Mouse (Mus musculus) gastrocnemius, adult 8-10 months (tissue): ENCODE measurements around the gene Soat1. TPM values are rescaled to one million over a fixed set of nuclear protein-coding genes. Genes with fewer than 3 reads are reported as not detected.

Source experiments
- DNase-seq, 2 experiments: peaks; one replicate each; pipeline ENCODE4 v3.0.0; 2022; ENCODE audit warnings: low spot score in 2 of 2
- total RNA-seq, 4 experiments: library from RNA; stranded (reverse); gene quantifications; 2 replicates each; pipeline ENCODE4 v1.2.4; 2022

Gene Soat1
- total RNA-seq, 4 experiments from 2014 or later = 2.2 to 6.3 (median 4.4) TPM

DNA sequence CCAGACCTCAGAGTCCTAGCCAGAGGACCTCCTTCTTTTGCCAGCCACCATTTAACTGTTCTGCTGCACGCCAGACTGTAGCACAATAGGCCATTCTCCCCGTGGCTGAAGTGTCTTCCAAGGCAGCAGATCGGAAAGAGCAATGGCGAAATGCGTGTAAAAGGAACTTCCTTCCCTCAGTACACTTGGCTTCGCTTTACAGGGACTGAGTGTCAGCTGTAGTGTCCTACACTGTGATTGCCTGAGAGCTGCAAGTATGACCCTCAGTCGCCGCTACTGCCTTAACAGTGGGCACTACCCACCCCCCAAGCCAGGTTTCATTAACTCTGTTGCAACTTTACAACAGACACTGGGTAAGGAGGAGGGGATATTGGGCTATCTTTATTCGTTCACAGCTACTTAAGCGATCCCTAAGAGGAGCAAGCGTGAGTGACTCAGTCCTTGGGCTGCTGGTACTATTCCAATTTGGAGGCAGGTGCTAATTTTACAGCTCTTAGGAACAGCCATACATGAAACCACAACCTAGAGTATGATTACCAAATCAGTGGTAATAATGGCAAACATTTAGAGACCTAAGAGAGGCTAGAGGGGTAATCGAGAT, 6.4 kb downstream of the Soat1 start:
- no peak for DNase-seq

DNA sequence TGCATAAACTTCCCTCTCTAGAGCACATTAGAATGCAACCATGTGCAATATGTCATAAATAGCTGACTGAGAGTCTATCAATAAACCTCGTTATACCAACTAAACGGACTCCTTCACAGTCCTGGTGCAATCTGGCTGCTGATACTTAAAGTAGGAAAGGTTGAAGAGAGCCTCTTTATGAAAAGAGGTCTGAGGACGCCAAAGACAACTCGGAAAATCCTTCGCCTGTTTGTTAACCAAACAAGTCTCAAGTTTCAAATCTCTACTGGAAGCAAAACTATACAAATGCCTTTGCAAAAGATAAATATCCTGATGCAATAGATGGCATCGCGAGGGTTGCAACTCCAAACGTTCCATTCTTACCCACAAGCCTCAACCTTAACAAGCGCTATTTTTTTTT, 9.2 kb downstream of the Soat1 start:
- DNase-seq = no peak

DNA sequence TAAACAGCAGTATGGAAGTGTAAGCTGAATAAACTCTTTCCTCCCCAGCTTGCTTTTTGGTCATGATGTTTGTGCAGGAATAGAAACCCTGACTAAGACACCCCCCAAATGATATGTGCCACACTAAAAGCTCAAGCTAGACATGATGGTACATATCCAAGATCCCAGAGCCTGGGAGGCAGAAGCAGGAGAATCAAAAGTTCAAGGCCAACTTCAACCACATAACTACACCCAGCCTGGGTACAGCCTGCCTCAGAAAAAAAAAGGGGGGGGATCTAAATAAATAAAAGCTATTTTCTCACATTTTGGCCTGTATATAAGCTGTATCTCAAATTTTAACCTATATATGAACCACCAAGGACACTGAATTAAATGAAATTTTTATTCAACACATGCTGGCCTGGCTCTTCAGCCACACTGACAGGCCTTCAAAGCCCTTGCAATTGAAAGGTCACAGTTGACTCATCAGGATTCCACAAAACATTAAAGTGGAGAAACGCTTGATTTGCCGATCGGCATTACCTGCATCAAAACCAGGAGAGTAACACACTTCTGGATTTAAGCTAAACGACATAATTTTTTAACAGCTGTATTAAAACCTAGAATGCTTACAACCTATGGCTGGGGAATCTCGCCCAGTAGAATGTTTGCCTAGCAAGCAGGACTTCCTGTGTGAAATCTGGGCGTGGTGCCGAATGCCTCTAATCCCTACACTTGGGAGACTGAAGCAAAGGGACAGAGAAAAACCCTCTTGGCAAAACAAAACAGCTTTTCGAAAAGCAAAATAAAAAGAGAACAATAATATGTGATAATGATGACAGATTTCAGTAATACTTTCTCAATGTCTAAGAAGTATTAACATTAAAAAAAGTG, 9.9 kb downstream of the Soat1 start:
- DNase-seq = no peak

DNA sequence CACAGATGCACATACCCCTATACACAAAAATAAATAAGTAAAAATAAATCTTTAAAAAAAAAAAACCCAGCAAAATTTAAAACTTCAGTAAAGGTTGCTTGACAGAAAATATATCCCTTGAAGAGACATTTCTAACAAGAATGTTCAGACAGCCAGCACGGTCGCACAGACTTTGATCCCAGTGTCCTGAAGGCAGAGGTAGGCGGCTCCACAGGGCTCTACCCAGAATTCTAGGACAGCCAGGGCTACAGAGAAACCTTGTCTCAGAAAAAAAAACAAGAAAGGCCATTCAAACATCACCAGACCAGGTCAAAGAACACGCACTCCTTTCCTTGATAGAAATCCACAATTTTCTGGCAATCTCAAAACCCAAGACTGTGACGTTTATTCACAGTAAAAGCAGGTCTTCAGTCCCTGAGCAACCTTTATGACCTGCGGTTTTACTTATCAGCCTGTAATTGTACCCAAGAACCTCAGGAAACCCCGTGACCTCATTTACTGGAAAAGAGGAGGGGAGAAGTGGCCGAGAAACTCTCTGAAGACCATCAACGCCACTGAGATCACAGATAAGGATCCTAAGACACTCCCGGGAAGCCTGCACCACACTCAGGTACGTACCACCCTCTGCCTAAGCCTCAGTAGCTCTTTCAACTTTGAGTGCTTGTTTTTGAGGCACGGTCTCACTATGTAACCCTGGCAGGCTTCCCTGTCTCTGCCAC, 11.7 kb downstream of the Soat1 start:
- DNase-seq = no peak

DNA sequence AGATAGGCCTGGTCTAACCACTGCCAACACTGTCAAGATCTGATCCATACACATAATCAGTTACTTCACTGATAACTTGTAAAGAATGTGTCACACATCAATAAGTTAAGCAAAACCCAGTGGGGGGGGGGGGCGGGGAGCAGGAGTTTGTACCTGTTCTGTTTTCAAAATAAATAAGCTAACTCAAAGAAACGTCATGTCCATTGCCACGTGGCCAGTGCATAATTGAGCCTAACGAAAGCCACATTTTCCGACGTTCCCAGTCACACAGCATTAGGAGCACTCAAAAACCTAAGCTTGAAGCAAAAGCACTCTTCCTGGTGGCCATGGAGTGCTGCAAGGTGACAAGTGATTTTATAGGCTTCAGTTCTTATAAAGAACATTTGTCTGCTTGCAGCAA, 13.1 kb downstream of the Soat1 start:
- no peak for DNase-seq

DNA sequence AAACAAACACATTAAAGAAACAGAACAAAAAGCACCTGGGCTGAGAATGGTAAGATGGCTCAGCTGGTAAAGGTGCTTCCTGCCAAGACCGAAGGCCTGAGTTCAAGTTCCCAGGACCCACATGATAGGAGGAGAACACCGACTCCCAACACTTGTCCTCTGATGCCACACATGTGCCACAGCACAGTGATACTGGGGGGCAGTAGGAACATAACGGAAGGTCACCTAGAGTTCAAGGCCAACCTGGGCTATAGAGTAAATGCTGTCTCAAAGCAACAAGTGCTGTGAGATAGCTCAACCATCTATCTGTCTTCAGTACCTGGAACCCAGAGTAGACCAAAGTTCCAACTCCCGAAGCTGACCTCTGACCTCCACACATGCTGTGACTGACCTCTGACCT, 13.9 kb downstream of the Soat1 start:
- no peak for DNase-seq

DNA sequence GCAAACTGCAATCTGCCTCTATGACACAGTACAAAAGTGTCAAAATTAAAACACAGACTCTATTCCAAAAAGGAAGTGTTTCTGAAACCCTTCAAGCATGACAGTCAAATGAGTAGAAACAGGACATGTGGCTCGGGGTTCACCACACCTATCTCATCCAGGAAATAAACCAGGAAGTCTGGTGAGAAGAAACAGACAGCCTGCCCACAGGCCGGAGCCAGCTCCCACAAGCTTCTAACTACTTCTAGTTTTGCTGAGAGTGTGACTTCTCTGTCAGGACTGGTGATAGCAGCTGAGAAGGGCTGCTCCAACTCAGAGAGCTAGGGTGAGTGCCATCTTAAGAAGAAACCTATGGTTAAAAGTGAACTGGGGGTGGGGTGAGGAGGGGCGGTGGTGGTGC, 14.4 kb downstream of the Soat1 start:
- no peak for DNase-seq

DNA sequence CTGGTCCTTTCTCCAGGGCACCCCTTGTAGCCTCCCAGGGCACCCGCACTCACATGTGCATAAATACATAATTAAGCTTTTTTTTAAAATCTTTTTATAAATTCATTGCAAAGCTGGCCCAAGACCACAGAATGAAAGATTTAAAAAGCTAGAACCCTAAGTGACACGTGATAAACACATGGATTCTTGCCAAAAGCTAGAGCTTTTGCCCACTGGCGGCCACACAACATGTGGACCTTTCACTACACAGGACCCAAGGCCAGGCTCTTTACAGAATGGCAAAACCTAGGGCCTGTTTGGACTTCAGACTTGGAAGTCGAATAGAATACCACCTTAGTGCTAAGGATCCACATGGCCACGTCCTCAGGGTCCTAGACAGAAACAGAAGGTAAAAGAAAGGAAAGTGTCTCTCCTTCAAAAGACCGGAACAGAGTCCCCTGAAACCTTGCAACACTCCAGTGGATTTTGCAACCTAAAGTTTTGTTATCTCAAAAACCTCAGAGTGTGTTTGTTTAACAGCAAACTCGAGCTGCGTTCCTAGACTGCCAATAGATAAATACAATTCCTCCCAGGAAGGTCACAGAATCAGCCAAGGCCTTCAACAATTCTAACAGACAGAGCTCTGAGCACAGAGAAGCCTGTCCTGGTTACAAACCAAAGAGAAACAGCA, 15.6 kb downstream of the Soat1 start:
- no peak for DNase-seq

DNA sequence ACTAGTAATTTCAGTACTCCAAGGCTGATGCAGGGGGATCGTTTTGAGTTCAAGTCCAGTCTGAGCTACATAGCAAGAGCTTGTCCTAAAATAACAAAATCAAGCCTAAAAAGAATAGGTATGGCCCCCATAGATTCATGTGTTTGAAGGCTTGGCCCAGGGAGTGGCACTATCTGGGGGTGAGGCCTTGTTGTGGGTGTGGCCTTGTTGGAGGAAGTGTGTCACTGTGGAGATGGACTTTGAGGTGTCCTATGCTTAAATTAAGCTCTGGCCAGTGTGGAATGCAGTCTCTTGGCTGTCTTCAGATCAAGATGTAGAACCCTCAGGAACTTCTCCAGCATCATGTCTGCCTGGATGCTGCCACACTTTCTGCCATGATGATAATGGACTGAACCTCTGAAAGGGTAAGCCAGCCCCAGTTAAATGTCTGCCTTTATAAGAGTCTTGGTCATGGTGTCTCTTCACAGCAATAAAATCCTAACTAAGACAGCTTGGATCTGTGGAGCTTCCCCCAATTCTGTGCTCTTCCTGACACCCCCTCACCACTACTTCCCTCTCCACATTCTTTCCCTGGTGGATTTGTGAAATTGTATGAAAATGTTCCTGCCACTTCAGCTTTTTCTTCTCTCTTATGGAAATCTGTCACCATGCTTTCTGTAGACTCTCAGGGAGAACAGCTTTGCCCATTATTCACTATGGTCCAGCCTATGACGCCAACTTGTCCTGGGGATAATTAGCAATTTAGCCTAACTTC, 18.9 kb downstream of the Soat1 start:
- no peak for DNase-seq

DNA sequence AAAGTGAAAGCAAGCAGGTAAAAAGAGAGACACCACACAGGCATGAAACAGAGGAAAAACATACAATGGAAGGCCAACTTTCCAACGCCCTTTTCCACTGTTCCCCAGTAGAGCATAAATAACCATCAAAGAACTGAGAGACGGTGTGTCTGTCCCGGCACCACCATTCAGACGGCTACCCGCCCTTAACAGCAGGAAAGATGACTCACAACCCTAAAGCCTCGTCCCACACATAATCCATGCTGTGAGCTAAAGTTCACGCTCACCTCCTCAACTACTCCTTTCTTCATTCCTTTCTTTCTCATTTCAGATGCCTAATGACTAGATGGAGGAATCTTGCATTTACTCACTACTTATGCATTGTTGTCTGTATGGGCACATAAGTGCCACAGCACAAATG, 19.7 kb downstream of the Soat1 start:
- no peak for DNase-seq

DNA sequence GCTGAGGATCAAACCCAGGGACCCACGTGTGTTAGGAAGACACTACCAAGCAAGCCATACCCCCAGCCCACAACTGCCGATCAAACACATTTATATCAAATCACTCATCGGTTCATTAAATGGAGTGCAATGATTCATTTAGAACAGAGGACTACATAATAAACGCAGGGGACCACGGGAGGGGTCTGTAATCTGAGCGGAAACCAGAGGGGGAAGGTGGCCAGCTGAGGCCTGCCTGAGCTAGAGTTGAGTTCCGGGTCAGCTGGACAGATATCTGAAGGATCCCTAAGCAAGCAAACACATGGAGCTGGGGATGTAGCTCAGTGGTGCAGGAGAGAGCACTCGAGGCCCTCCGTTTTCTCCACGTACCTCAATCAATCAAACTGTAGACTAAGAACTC, 20.3 kb downstream of the Soat1 start:
- no peak for DNase-seq

DNA sequence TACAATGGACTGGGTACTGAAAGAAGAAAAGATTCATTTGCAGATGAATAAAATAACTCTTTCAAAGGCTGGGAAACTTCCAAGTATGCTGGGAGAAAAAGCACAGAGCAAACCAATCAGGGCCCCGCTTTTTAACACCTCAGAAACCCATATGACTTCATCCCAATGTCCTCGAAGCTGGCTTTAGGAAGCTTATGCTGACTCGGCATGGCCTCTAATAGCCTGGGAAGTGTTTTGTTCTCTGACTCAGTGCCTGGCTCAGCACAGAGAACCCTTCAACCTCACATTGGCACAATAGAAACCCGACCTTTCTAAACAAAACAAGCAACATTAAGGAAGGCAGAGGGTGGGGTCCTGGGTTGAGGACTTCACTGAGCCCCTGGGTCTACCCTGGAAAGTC, 23.7 kb downstream of the Soat1 start:
- DNase-seq = no peak

DNA sequence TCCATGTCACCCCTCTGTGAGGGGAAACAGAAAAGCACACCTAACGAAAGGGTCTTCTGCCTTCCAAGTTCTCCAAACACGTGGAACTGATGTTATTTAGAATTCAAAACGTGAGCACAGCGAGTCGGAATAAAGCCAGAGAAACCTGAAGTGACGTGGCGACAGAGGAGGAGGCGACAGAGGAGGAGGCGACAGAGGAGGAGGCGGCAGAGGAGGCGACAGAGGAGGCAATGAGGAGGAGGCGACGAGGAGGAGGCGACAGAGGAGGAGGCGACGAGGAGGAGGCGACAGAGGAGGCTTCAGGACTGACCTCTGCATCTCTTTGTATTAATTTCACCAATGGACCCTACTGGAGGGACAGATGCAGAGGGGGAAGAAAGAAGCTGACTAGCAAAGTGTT, 24.4 kb downstream of the Soat1 start:
- DNase-seq = no peak

DNA sequence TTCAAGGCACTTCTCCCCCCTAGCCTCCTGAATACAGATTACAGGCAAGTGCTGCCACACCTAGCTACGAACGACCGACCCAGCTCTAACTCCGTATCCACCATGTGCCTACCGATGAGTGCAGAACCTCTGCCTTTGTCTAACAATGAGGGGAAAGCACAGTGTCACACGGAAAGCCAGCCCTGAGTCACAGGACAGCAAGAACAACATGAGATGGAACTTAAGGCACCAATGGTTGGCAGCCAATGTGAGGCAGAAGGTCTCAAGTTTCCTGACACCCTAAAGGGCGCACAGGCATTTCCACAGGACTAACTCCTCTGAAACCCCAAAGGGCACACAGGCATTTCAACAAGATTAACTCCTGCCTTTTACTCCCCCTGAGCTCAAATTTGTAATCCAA, 25.0 kb downstream of the Soat1 start:
- no peak for DNase-seq

DNA sequence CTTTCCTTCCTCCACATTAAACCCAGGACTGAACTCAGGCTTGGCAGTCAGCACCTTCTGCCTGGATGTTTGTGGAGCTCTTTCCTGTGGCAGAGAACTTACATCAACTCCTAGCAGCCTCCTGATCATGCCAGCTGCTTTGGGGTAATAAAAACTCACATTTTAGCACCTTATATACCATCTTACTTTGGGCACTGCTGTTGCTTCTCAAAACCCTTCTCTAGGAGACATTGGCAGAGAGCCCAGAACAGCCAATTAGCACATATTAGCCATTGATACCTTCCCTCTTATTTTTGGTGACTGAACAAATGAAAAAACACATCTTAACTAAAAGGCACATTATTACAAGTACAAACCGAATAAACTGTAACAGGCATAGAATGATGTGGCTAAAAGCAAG, 29.1 kb downstream of the Soat1 start:
- DNase-seq = no peak

DNA sequence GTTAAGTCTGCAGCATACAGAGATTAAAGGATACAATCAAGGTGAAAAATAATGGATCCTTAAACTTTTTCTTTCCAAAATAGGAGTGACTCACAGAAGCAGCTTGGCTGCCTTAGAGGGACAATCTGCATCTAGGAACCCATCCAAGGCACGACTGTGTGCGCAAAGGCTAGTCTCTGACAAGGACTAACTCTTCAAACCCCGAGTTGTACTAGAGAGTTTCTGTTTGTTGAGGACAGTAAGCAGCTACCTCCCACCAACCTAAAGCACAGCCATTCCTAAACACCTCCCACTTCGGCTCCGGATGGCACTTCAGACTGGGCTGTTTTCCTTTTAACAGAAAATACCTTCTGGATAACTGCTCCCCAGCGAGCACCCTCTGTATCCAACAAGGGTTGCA, 31.4 kb downstream of the Soat1 start:
- no peak for DNase-seq

DNA sequence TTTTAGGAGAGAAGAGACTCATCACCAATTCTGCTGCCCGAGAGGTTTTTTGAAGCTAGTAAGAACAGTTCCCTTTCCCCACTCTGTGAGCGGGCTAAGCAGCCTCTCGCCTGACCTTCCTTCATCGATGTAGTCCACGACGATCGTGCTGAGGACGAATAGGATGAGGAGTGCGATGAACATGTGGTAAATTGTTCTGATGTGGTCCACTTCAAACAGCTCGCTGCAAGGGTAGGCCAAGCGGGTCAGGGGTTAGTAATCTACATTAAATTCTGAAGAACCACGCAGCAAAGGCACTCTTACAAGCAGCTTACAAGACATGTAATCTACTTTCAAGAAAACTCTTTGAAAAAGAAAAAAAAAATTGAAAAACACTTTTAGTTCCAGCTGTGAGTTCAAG, 31.9 kb downstream of the Soat1 start:
- no peak for DNase-seq

DNA sequence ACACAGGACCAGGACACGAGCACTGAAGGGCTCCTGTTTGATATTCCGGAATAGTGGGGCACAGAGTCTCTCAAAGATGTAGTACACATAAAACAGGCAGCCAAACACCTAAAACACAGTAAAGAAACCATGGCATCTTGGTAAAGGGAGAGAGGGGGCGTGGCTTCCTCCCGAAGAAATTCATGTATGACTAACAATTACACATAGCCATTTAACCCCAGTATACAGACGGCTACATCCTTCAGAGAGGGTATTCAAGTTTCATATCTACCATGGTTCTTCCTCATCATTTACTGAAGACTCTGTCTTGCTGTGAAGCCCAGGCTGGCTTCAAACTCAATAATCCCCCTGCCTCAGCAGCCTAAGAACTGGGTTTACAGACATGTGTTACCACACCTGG, 36.4 kb downstream of the Soat1 start:
- no peak for DNase-seq

DNA sequence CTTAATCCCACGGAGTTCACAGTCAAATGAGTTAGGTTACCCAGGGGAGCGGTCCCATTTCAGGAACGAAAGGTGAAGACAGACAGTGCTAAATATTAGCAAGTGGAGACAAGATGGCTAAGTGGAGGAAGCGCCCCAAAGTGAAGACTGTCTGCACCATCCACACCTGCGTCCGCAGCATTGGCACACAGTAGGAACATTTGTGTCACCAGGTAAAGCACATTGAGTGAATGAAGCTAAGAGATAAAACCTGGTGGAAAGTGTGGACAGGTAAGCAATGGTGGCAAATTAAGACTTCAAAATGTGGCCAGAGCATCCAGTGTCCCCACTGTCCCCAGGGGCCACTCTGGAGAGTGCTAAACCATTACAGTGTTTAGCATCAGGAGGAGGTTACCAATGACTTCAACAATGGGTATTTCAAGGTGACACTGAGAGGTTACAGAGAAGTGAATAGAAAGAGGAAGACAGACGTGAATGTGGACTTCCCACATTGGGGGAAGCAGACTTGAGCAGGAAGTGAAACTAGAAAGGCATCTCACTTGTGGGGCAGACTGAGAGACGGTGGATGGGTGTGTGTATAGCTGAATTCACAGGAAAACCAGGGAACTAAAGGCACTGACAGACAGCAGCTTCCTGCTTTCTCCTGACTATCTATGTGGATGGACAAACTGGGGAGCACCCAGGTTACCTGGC, 37.0 kb downstream of the Soat1 start:
- DNase-seq = no peak

DNA sequence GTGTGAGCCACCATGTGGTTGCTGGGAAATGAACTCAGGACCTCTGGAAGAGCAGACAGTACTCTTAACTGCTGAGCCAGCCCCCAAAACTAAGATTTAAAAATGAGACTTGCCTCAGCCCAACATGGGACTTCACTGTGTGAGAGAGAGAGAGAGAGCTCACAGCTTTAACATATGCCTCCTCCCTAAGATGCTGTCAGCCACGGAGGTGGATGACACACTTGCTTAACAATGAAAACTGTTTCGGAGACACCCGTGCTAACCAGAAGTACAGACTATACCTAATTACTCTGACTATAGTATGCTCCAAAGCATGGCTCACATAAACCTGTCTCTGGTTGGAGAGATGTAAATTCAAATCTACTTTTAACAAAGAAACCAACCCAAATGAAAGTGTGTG, 40.6 kb downstream of the Soat1 start:
- DNase-seq = no peak

DNA sequence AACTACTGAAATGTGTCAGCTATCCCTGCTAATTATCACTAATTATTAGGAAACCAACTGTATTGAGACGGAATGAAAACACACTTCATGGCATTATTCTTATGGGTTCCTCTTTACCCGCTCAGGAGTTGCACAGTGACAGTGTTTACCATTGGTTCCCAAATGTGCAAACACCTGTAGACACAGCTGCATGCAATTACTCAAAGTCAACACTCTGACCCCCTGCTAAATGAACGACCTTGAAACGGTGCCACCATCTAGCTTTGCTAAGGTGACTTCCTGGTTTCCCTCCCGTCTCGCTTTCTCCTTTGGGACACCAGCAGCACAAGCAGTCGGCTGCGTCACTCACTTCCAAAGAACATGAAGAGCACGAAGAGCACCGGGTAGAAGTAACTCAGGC, 41.6 kb downstream of the Soat1 start:
- DNase-seq = no peak
